ENCODE assay signal across 24 mouse cellular contexts in the genomic region with DNA sequence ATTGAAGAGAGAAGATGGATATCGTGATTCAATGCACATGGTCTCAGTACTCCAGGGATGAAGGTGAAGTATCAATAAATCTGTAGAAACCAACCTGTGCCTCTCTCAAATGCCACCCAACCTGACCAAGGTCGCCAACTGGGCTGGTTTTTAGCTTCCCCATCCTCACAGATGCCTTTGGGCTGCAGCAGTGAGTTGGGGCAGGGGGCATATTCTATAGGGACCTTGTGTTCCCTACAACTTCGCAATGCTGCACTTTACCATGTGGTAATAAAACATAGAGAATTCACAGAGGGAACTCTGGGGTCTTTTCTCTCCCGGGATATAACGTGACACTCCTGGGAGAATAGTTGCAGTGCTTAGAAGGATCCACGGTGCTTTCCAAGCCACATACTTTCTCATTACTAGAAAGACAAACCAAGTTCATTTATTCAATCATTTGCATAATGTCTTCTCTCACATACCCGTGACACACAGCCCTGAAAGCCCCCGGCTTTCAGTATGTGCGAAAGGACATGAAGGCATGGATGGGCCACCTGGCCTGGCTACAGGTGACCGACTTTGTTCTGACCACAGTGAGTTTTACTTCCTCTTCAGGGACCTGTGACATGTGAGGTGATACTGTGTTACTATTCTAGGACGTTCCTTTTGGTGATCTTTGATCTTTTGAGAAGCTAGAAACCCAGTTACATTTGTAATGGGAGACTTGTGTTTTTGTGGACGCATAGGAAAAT. TPM values are rescaled to one million over a fixed set of nuclear protein-coding genes. Genes with fewer than 3 reads are reported as not detected.
"Had no signal": no experiment of that assay in that cellular context is flagged by ENCODE, and none has a peak within 500 bp of the region (broad histone marks: within the 10 kb centered on the region; RNA-seq: fewer than 3 reads in every experiment).

No protein-coding gene starts in this region.

- H3K27ac ChIP-seq: kidney, postnatal 0 days; left cerebral cortex, adult 2 months; liver, embryonic 13.5 days; macrophage; midbrain, embryonic 12.5 days; midbrain, embryonic 15.5 days; neural tube, embryonic 12.5 days; neural tube, embryonic 15.5 days had no signal

- H3K4me3 ChIP-seq: left cerebral cortex, adult 2 months; liver, embryonic 13.5 days; midbrain, embryonic 12.5 days; midbrain, embryonic 15.5 days; neural tube, embryonic 12.5 days; neural tube, embryonic 15.5 days had no signal

- H3K36me3 ChIP-seq: liver, embryonic 13.5 days; midbrain, embryonic 12.5 days; midbrain, embryonic 15.5 days; neural tube, embryonic 12.5 days; neural tube, embryonic 15.5 days had no signal

- DNase-seq: kidney, adult 18-20 months; kidney, postnatal 25 days; layer of hippocampus, postnatal 36 days; liver, embryonic 13.5 days; lung, embryonic 14.5 days; right cerebral cortex, adult 18-20 months; right cerebral cortex, postnatal 14 days; right cerebral cortex, postnatal 4 days; thymus, adult 18-20 months; thymus, postnatal 36 days had no signal

- H3K4me1 ChIP-seq: liver, embryonic 13.5 days; midbrain, embryonic 15.5 days; neural tube, embryonic 12.5 days had no signal

- H3K27me3 ChIP-seq: liver, embryonic 13.5 days; midbrain, embryonic 12.5 days; midbrain, embryonic 15.5 days; neural tube, embryonic 12.5 days; neural tube, embryonic 15.5 days had no signal

- ATAC-seq: intestine, embryonic 16.5 days; lung, postnatal 0 days; midbrain, embryonic 15.5 days had no signal

RNA-seq across cellular contexts. Expression of a gene that starts 22.6 kb away (rescaled TPM):
- total RNA-seq: megakaryocyte, adult 5-6 weeks had no signal
- polyA plus RNA-seq: macrophage had no signal

RNA-seq across cellular contexts. Expression of a gene that starts 27.9 kb away (rescaled TPM):
- total RNA-seq: liver, adult 2 months; megakaryocyte, adult 5-6 weeks had no signal
- polyA plus RNA-seq: intestine, embryonic 16.5 days; large intestine, adult 2 months; liver, adult 2 months; liver, embryonic 13.5 days; macrophage; midbrain, embryonic 12.5 days; stomach, embryonic 16.5 days; urinary bladder, adult 2 months had no signal
